In the genomic region with DNA sequence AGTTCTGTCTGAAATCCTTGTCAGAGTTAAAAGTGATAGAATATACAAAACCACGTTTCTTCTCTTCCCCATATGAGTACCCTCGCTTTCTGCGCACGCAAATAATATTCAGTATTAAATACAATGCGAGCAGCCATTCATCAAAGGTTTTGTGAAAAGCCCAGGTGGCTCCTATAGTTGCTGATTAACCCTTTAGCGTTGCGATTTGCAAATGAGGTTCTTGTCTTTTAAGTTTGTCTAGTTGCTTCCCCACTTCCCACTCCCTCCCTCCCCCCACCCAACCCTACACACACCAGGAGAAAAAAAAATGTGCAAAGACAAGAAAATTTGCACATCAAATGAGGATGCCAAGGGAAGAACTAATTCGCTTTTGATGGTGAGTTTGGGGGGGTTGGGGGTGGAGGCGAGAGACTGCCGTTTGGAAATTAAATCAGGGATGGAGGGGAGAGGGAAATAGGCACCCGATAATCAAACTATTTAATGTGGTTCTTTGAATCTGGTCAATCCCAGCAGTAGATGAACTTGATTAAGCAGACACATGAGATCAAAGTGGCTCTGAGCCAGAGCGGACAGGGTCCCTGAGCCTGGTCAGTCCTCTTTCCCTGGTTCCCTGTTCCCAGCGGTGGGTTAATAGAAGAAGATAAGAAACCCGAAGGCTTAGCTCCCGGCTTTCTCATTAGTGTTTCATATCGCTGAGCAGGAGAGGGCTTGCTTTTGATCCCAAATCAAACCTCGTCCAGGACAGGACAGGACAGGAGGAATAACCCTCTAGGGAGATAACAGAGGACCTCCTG, we compare ENCODE assay signal across 11 mouse cellular contexts. TPM values are rescaled to one million over a fixed set of nuclear protein-coding genes. Genes with fewer than 3 reads are reported as not detected.
DNase-seq lines count a peak whose midpoint lies in the region; ATAC-seq lines count a peak whose summit lies in the region.
"Had no signal": no experiment of that assay in that cellular context is flagged by ENCODE, and none has a peak within 500 bp of the region (broad histone marks: within the 10 kb centered on the region; RNA-seq: fewer than 3 reads in every experiment).

No protein-coding gene starts in this region.

- WGBS in heart, embryonic 11.5 days (ENCODE audit: insufficient replicate concordance), result 1% methylated on average over 17 of the region's 17 CpGs
- under 1% methylated on average over 17 of the region's 17 CpGs for WGBS in hindbrain, embryonic 15.5 days
- under 1% methylated on average over 17 of the region's 17 CpGs for WGBS in midbrain, embryonic 11.5 days

- no peaks in the 10 kb centered on the region for H3K9me3 ChIP-seq in heart, embryonic 11.5 days (replicated peaks; ENCODE audit: control insufficient read depth, low read length)
- no peaks in the 10 kb centered on the region for H3K9me3 ChIP-seq in hindbrain, embryonic 15.5 days
- no peaks in the 10 kb centered on the region for H3K9me3 ChIP-seq in midbrain, embryonic 11.5 days (ENCODE audit: control insufficient read depth, low read length)

- H3K4me2 ChIP-seq in heart, embryonic 11.5 days, result peak overlapping the region; percentile 79
- peak overlapping the region; percentile 61 for H3K4me2 ChIP-seq in hindbrain, embryonic 15.5 days
- peak overlapping the region; percentile 62 for H3K4me2 ChIP-seq in midbrain, embryonic 11.5 days

- intact Hi-C loops in heart, postnatal 36 days (cut with DNase I), result loop anchor here (5.0 kb wide), 2 partner anchors 123 to 253 kb away; no protein-coding TSS in a partner anchor

- no peak for ATAC-seq in heart, embryonic 11.5 days (replicated peaks; ENCODE audit: insufficient number of reproducible peaks, low FRiP score, low TSS enrichment)
- no peak for ATAC-seq in hindbrain, embryonic 15.5 days (ENCODE audit: low FRiP score, low read depth)
- peak; percentile 28; the same call in 1 of the 2 replicates for ATAC-seq in midbrain, embryonic 11.5 days (ENCODE audit: low FRiP score)
- no peak for ATAC-seq in megakaryocyte, adult 5-6 weeks (ENCODE audit: poor library complexity, severe bottlenecking)

- H3K9ac ChIP-seq in heart, embryonic 11.5 days (ENCODE audit: low read depth, low read length), result no peak overlapping the region
- H3K9ac ChIP-seq in hindbrain, embryonic 15.5 days, result no peak overlapping the region
- no peak overlapping the region for H3K9ac ChIP-seq in midbrain, embryonic 11.5 days (ENCODE audit: low read length)

- no peak for DNase-seq in heart, postnatal 36 days
- peak; percentile 28 for DNase-seq in embryo, embryonic 11 days
- DNase-seq in midbrain, embryonic 11.5 days (ENCODE audit: low spot score, missing footprints), result peak; percentile 90
- DNase-seq in layer of hippocampus, postnatal 14 days (ENCODE audit: low spot score in 2 of 2), result no peak
- no peak for DNase-seq in lung, postnatal 14 days
- DNase-seq: cerebellum, adult 8-10 months had no signal

- peak overlapping the region; percentile 48 for H3K4me3 ChIP-seq in heart, embryonic 11.5 days (ENCODE audit: low read depth, low read length)
- H3K4me3 ChIP-seq in hindbrain, embryonic 15.5 days, result peak overlapping the region; percentile 33
- peak overlapping the region; percentile 33 for H3K4me3 ChIP-seq in midbrain, embryonic 11.5 days (ENCODE audit: low read depth, low read length)

- H3K36me3 ChIP-seq in heart, embryonic 11.5 days (ENCODE audit: control insufficient read depth, insufficient read depth, low read length), result no peaks in the 10 kb centered on the region
- no peaks in the 10 kb centered on the region for H3K36me3 ChIP-seq in hindbrain, embryonic 15.5 days
- no peaks in the 10 kb centered on the region for H3K36me3 ChIP-seq in midbrain, embryonic 11.5 days (ENCODE audit: control insufficient read depth, insufficient read depth, low read length)

- H3K27me3 ChIP-seq in heart, embryonic 11.5 days (ENCODE audit: control insufficient read depth, insufficient read depth, low read length), result peaks cover 19% of the 10 kb centered on the region
- peaks cover 56% of the 10 kb centered on the region for H3K27me3 ChIP-seq in hindbrain, embryonic 15.5 days
- H3K27me3 ChIP-seq in midbrain, embryonic 11.5 days (ENCODE audit: control insufficient read depth, insufficient read depth, low read length), result peaks cover 36% of the 10 kb centered on the region

- no peak overlapping the region for H3K27ac ChIP-seq in heart, embryonic 11.5 days (ENCODE audit: low read depth, low read length)
- H3K27ac ChIP-seq in hindbrain, embryonic 15.5 days (replicated peaks), result no peak overlapping the region
- H3K27ac ChIP-seq in midbrain, embryonic 11.5 days (ENCODE audit: low read depth, low read length), result no peak overlapping the region

- peaks cover 15% of the 10 kb centered on the region for H3K4me1 ChIP-seq in heart, embryonic 11.5 days (ENCODE audit: control insufficient read depth, insufficient read depth, low read length)
- peaks cover 27% of the 10 kb centered on the region for H3K4me1 ChIP-seq in hindbrain, embryonic 15.5 days (replicated peaks)
- peaks cover 15% of the 10 kb centered on the region for H3K4me1 ChIP-seq in midbrain, embryonic 11.5 days (ENCODE audit: control insufficient read depth, insufficient read depth, low read length)

RNA-seq across cellular contexts. Expression of a gene that starts 0.6 kb away (rescaled TPM):
- polyA plus RNA-seq in heart, embryonic 11.5 days (2014; fragmentation: Nextera tagmentation; extraction: Ambion mirVana), result 2.3 and 3.1 TPM in 2 replicates
- total RNA-seq in heart, postnatal 36 days (2021), result not detected
- 1.1 TPM in 2 replicates for polyA plus RNA-seq in hindbrain, embryonic 15.5 days (2015; fragmentation: Nextera tagmentation; extraction: Ambion mirVana)
- 4.2 and 5.2 TPM in 2 replicates for polyA plus RNA-seq in midbrain, embryonic 11.5 days (2014; fragmentation: Nextera tagmentation; extraction: Ambion mirVana)
- total RNA-seq in megakaryocyte, adult 5-6 weeks (2015), result not detected in 2 replicates
- total RNA-seq in megakaryocyte, adult 5-6 weeks (2017), result not detected in 2 replicates
- not detected for total RNA-seq in layer of hippocampus, postnatal 14 days (2021)
- total RNA-seq: left cerebral cortex, postnatal 25 days had no signal
- polyA plus RNA-seq: small intestine, adult 2 months had no signal

Comparison
In these comparisons a context has a peak if more than half of its experiments do, and no peak if none do; other contexts are left out.
1. DNase-seq: peak in embryo, embryonic 11 days (single experiment) and midbrain, embryonic 11.5 days (single experiment); none in heart, postnatal 36 days (0 of 2), layer of hippocampus, postnatal 14 days (0 of 2) and lung, postnatal 14 days (single experiment).
2. Peak in every context shown above with its lines, with median percentiles within 50 percentile points of each other: H3K4me2 ChIP-seq and H3K4me3 ChIP-seq.